Mouse (Mus musculus): ENCODE measurements around the gene Serpine2.

Serpine2 gene

GRCm38 (mm10) chr1:79809447-79809846, 51.5 kb downstream of the Serpine2 start:
- DNase-seq, result no peak

GRCm38 (mm10) chr1:79806865-79807264, 54.1 kb downstream of the Serpine2 start:
- DNase-seq, result no peak

GRCm38 (mm10) chr1:79803614-79804013, 57.4 kb downstream of the Serpine2 start:
- DNase-seq, result no peak

GRCm38 (mm10) chr1:79802858-79803427, 58.0 kb downstream of the Serpine2 start:
- DNase-seq, result no peak

GRCm38 (mm10) chr1:79797084-79797483, 63.9 kb downstream of the Serpine2 start:
- DNase-seq, result no peak

- peak; percentile 36 for DNase-seq
Measured at GRCm38 (mm10) chr1:79786267-79786927, 74.6 kb downstream of the Serpine2 start.

GRCm38 (mm10) chr1:79782433-79782832, 78.5 kb downstream of the Serpine2 start:
- DNase-seq, result no peak

GRCm38 (mm10) chr1:79778011-79778410, 83.0 kb downstream of the Serpine2 start:
- DNase-seq, result no peak

- peak; percentile 98 for DNase-seq
Measured at GRCm38 (mm10) chr1:79775927-79776458, 85.0 kb downstream of the Serpine2 start, which contains the start of the genes Mrpl44 and Wdfy1. Mrpl44 (plus strand) TSS chr1:79776018. Wdfy1 (minus strand) TSS chr1:79776143.

GRCm38 (mm10) chr1:79774164-79774780, 86.7 kb downstream of the Serpine2 start:
- no peak for DNase-seq

- no peak for DNase-seq
Measured at GRCm38 (mm10) chr1:79768231-79768630, 92.7 kb downstream of the Serpine2 start.

GRCm38 (mm10) chr1:79764483-79764882, 96.5 kb downstream of the Serpine2 start:
- DNase-seq, result no peak

GRCm38 (mm10) chr1:79764031-79764430, 96.9 kb downstream of the Serpine2 start:
- DNase-seq, result no peak

- no peak for DNase-seq
Measured at GRCm38 (mm10) chr1:79762282-79763250, 98.4 kb downstream of the Serpine2 start.

- DNase-seq, result no peak
Measured at GRCm38 (mm10) chr1:79761917-79762271, 99.1 kb downstream of the Serpine2 start.

GRCm38 (mm10) chr1:79761106-79761916, 99.7 kb downstream of the Serpine2 start:
- DNase-seq, result peak; percentile 87

- DNase-seq, result no peak
Measured at GRCm38 (mm10) chr1:79760656-79761055, 100.3 kb downstream of the Serpine2 start.

GRCm38 (mm10) chr1:79759436-79759972, 101.5 kb downstream of the Serpine2 start:
- DNase-seq, result no peak

- no peak for DNase-seq
Measured at GRCm38 (mm10) chr1:79759006-79759405, 102.0 kb downstream of the Serpine2 start.

GRCm38 (mm10) chr1:79757597-79757996, 103.4 kb downstream of the Serpine2 start:
- DNase-seq, result no peak

- no peak for DNase-seq
Measured at GRCm38 (mm10) chr1:79757161-79757560, 103.8 kb downstream of the Serpine2 start.
